ENCODE assay signal across 10 mouse cellular contexts in genomic region chr1:34074245-34075187, GRCm38 (mm10).
A peak's percentile ranks its signal among the peaks of the same experiment; 100 is the strongest.
DNase-seq lines count a peak whose midpoint lies in the region; ATAC-seq and TF ChIP-seq lines count a peak whose summit lies in the region.
"Had no signal": no experiment of that assay in that cellular context is flagged by ENCODE, and none has a peak within 500 bp of the region (broad histone marks: within the 10 kb centered on the region; RNA-seq: fewer than 3 reads in every experiment).

No protein-coding gene starts in this region.

- H3K9ac ChIP-seq in kidney, embryonic 16.5 days (replicated peaks; ENCODE audit: low read length): 0 out of 2 replicates have a peak overlapping the region, but pooled peaks have one; percentile 5
- H3K9ac ChIP-seq in heart, postnatal 0 days (replicated peaks; ENCODE audit: low read depth, low read length): no peak overlapping the region
- H3K9ac ChIP-seq in intestine, postnatal 0 days (ENCODE audit: low read depth, low read length): no peak overlapping the region

- no peak for DNase-seq in kidney, postnatal 36 days
- DNase-seq in brain, embryonic 14.5 days (ENCODE audit: low read depth): peak; percentile 57
- DNase-seq in heart, postnatal 0 days (ENCODE audit: low spot score): no peak
- DNase-seq in retina, embryonic 14.5 days (ENCODE audit: low spot score): peak; percentile 33
- no peak for DNase-seq in adrenal gland, postnatal 36 days
- DNase-seq: cerebellum, adult 11 months; lung, postnatal 14 days; thymus, postnatal 25 days had no signal

- no peak for TF ChIP-seq CTCF in brain, embryonic 14.5 days (IDR thresholded peaks at IDR 0.05; ENCODE audit: borderline replicate concordance, extremely low read depth, insufficient read depth, insufficient read length)
- no peak for TF ChIP-seq CTCF in heart, postnatal 0 days (IDR thresholded peaks at IDR 0.05; ENCODE audit: low read depth)
- no peak for TF ChIP-seq CTCF in intestine, postnatal 0 days (IDR thresholded peaks at IDR 0.05; ENCODE audit: low read depth)

- no peaks in the 10 kb centered on the region for H3K9me3 ChIP-seq in kidney, embryonic 16.5 days (ENCODE audit: low read length)
- no peaks in the 10 kb centered on the region for H3K9me3 ChIP-seq in heart, postnatal 0 days (replicated peaks; ENCODE audit: control insufficient read depth, low read length)
- no peaks in the 10 kb centered on the region for H3K9me3 ChIP-seq in intestine, postnatal 0 days (ENCODE audit: control insufficient read depth)

- ATAC-seq in kidney, embryonic 16.5 days (ENCODE audit: low FRiP score, low TSS enrichment): no peak; the same call in 1 of the 2 replicates
- peak; percentile 39; the same call in 1 of the 2 replicates for ATAC-seq in heart, postnatal 0 days (ENCODE audit: insufficient read depth, low read depth)
- ATAC-seq in intestine, postnatal 0 days: no peak

- H3K27me3 ChIP-seq in kidney, embryonic 16.5 days (ENCODE audit: insufficient read depth, low read length): no peaks in the 10 kb centered on the region
- no peaks in the 10 kb centered on the region for H3K27me3 ChIP-seq in heart, postnatal 0 days (ENCODE audit: control insufficient read depth, insufficient read depth, low read length)
- H3K27me3 ChIP-seq in intestine, postnatal 0 days (replicated peaks; ENCODE audit: control insufficient read depth, insufficient read depth, low read length): no peaks in the 10 kb centered on the region

- no peak for TF ChIP-seq POLR2A in brain, embryonic 14.5 days (IDR thresholded peaks at IDR 0.05; ENCODE audit: borderline replicate concordance, extremely low read depth, insufficient read depth, insufficient read length, poor library complexity, severe bottlenecking)

- no peaks in the 10 kb centered on the region for H3K36me3 ChIP-seq in kidney, embryonic 16.5 days (ENCODE audit: insufficient read depth, low read length)
- no peaks in the 10 kb centered on the region for H3K36me3 ChIP-seq in heart, postnatal 0 days (replicated peaks; ENCODE audit: control insufficient read depth, insufficient read depth, low read length)
- H3K36me3 ChIP-seq in intestine, postnatal 0 days (ENCODE audit: control insufficient read depth, insufficient read depth): no peaks in the 10 kb centered on the region

- no peak overlapping the region for H3K4me2 ChIP-seq in kidney, embryonic 16.5 days (replicated peaks; ENCODE audit: low read depth, low read length)
- 0 out of 2 replicates have a peak overlapping the region, but pooled peaks have one; percentile 21 for H3K4me2 ChIP-seq in heart, postnatal 0 days (ENCODE audit: low read depth, low read length)
- H3K4me2 ChIP-seq in intestine, postnatal 0 days (replicated peaks; ENCODE audit: low read depth): no peak overlapping the region

- peaks cover 32% of the 10 kb centered on the region for H3K4me1 ChIP-seq in kidney, embryonic 16.5 days (ENCODE audit: insufficient read depth, low read length)
- peaks cover 56% of the 10 kb centered on the region for H3K4me1 ChIP-seq in heart, postnatal 0 days (ENCODE audit: control insufficient read depth, insufficient read depth)
- no peaks in the 10 kb centered on the region for H3K4me1 ChIP-seq in intestine, postnatal 0 days (replicated peaks; ENCODE audit: control insufficient read depth, insufficient read depth, low read length)

- no peak for TF ChIP-seq EP300 in heart, postnatal 0 days (IDR thresholded peaks at IDR 0.05; ENCODE audit: low read depth)

- 0 out of 2 replicates have a peak overlapping the region, but pooled peaks have one; percentile 4 for H3K27ac ChIP-seq in kidney, embryonic 16.5 days (ENCODE audit: low read length)
- 0 out of 2 replicates have a peak overlapping the region, but pooled peaks have one; percentile 38 for H3K27ac ChIP-seq in heart, postnatal 0 days (ENCODE audit: low read depth)
- H3K27ac ChIP-seq in intestine, postnatal 0 days (ENCODE audit: low read depth, low read length): no peak overlapping the region

- 40% methylated on average over 15 of the region's 15 CpGs for WGBS in kidney, embryonic 16.5 days
- WGBS in heart, postnatal 0 days: 40% methylated on average over 15 of the region's 15 CpGs
- 47% methylated on average over 15 of the region's 15 CpGs for whole genome bisulfite sequencing in intestine, postnatal 0 days

- no peak overlapping the region for H3K4me3 ChIP-seq in kidney, embryonic 16.5 days (ENCODE audit: low read length)
- no peak overlapping the region for H3K4me3 ChIP-seq in heart, postnatal 0 days (ENCODE audit: low read depth, low read length)
- H3K4me3 ChIP-seq in intestine, postnatal 0 days (ENCODE audit: low read depth, low read length): no peak overlapping the region

Comparison
In these comparisons a context has a peak if more than half of its experiments do, and no peak if none do; other contexts are left out.
1. DNase-seq: peak in brain, embryonic 14.5 days (single experiment) and retina, embryonic 14.5 days (single experiment); none in kidney, postnatal 36 days (0 of 2), heart, postnatal 0 days (single experiment) and adrenal gland, postnatal 36 days (0 of 2).